Comparison of ENCODE assay signal across 25 mouse cellular contexts in the genomic region with DNA sequence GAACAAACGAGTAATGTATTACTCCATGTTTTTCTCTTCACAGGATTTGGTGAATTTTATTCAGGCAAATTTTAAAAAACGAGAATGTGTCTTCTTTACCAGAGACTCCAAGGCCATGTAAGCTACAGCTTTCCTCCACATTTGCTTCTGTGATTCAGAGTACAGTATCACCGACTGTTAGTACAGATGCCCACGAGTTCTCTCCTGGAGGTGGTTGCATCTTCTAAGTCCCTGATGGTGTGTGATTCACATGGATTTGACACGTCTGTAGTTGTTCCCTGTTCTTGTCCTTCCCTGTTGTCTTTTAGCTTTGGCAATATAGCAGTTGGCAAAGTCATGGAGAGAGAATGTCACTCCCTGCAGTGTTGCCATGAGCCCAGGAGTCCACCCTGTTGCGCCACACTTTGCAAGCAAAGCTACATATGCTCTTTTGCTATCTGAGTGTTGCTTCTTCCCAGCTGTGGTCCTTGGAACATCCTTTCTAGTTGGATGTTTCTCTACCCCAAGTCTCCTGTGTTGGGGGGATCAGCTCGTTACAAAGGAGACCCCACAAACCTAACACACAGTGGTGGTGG. TPM values are rescaled to one million over a fixed set of nuclear protein-coding genes. Genes with fewer than 3 reads are reported as not detected.
A peak's percentile ranks its signal among the peaks of the same experiment; 100 is the strongest.
DNase-seq lines count a peak whose midpoint lies in the region; ATAC-seq and TF ChIP-seq lines count a peak whose summit lies in the region.
"Had no signal": no experiment of that assay in that cellular context is flagged by ENCODE, and none has a peak within 500 bp of the region (broad histone marks: within the 10 kb centered on the region; RNA-seq: fewer than 3 reads in every experiment).

No protein-coding gene starts in this region.

- no peak for TF ChIP-seq EP300 in lung, postnatal 0 days (IDR thresholded peaks at IDR 0.05)

- TF ChIP-seq CTCF in lung, postnatal 0 days (IDR thresholded peaks at IDR 0.05), result no peak

- 61% methylated on average over 7 of the region's 7 CpGs for WGBS in lung, postnatal 0 days

- H3K9ac ChIP-seq in lung, postnatal 0 days (replicated peaks; ENCODE audit: low read depth), result no peak overlapping the region
- H3K9ac ChIP-seq: embryonic facial prominence, embryonic 12.5 days; heart, embryonic 13.5 days; hindbrain, embryonic 13.5 days had no signal

- H3K4me2 ChIP-seq in lung, postnatal 0 days (replicated peaks; ENCODE audit: low read depth, low read length), result no peak overlapping the region
- H3K4me2 ChIP-seq: embryonic facial prominence, embryonic 12.5 days; heart, embryonic 13.5 days; hindbrain, embryonic 13.5 days had no signal

- peak; percentile 72 for ATAC-seq in frontal cortex, adult (ENCODE audit: low TSS enrichment)
- no peak; the same call in 1 of the 2 replicates for ATAC-seq in lung, postnatal 0 days
- ATAC-seq: forebrain, embryonic 16.5 days; hindbrain, postnatal 0 days had no signal

- H3K27ac ChIP-seq in lung, postnatal 0 days (ENCODE audit: low read length), result no peak overlapping the region
- H3K27ac ChIP-seq: embryonic facial prominence, embryonic 12.5 days; heart, embryonic 13.5 days; hindbrain, embryonic 13.5 days; hindbrain, postnatal 0 days had no signal

- no peaks in the 10 kb centered on the region for H3K9me3 ChIP-seq in lung, postnatal 0 days (ENCODE audit: low read length)
- H3K9me3 ChIP-seq: embryonic facial prominence, embryonic 12.5 days; heart, embryonic 13.5 days; hindbrain, embryonic 13.5 days had no signal

- H3K36me3 ChIP-seq in lung, postnatal 0 days (ENCODE audit: insufficient read depth, low read length), result no peaks in the 10 kb centered on the region
- H3K36me3 ChIP-seq: embryonic facial prominence, embryonic 12.5 days; heart, embryonic 13.5 days; hindbrain, embryonic 13.5 days had no signal

- peak; percentile 60 for DNase-seq in adrenal gland, postnatal 14 days
- DNase-seq in adrenal gland, adult 8-10 months, result no peak
- no peak for DNase-seq in frontal cortex, postnatal 14 days (ENCODE audit: low spot score in 2 of 2)
- peak; percentile 46 for DNase-seq in lung, postnatal 0 days (ENCODE audit: low spot score)
- no peak for DNase-seq in lung, postnatal 4 days
- peak; percentile 60 for DNase-seq in brain, adult 2 months (ENCODE audit: low read depth, low spot score)
- no peak for DNase-seq in B cell, adult 2 months
- DNase-seq: cerebellum, adult 11 months; cerebellum, adult 8-10 months; gastrocnemius, postnatal 14 days; kidney, adult 11 months; kidney, adult 9 months had no signal

- no peak overlapping the region for H3K4me3 ChIP-seq in lung, postnatal 0 days (ENCODE audit: low read depth, low read length)
- H3K4me3 ChIP-seq: embryonic facial prominence, embryonic 12.5 days; heart, embryonic 13.5 days; hindbrain, embryonic 13.5 days had no signal

- no peaks in the 10 kb centered on the region for H3K4me1 ChIP-seq in lung, postnatal 0 days (ENCODE audit: insufficient read depth, low read depth, low read length)
- H3K4me1 ChIP-seq: embryonic facial prominence, embryonic 12.5 days; heart, embryonic 13.5 days; hindbrain, embryonic 13.5 days had no signal

- H3K27me3 ChIP-seq in lung, postnatal 0 days (replicated peaks; ENCODE audit: insufficient read depth, low read length), result no peaks in the 10 kb centered on the region
- H3K27me3 ChIP-seq: embryonic facial prominence, embryonic 12.5 days; heart, embryonic 13.5 days; hindbrain, embryonic 13.5 days had no signal

RNA-seq across cellular contexts. Expression of a gene that starts 43.4 kb away (rescaled TPM):
- not detected in 2 replicates for total RNA-seq in adrenal gland, postnatal 14 days (2021)
- total RNA-seq in adrenal gland, adult 8-10 months (2022), result not detected
- polyA plus RNA-seq in lung, postnatal 0 days (2015; fragmentation: Nextera tagmentation; extraction: Ambion mirVana), result 0.05 TPM in 1 of 2 replicates, not detected in the other
- total RNA-seq: CH12.LX; gastrocnemius, postnatal 14 days; heart, adult 8-10 months; hematopoietic stem cell, adult 5-6 weeks had no signal
- polyA plus RNA-seq: embryonic facial prominence, embryonic 12.5 days; forebrain, embryonic 11.5 days; gonadal fat pad, adult 2 months; heart, postnatal 0 days; intestine, embryonic 14.5 days had no signal

RNA-seq across cellular contexts. Expression of a gene that starts 43.5 kb away (rescaled TPM):
- total RNA-seq in adrenal gland, postnatal 14 days (2021), result 57.7 and 64.9 TPM in 2 replicates
- total RNA-seq in adrenal gland, adult 8-10 months (2022), result 10 to 100 TPM; 33.0 to 55.0 (median 43.2) TPM
- 21.9 and 26.0 TPM in 2 replicates for polyA plus RNA-seq in lung, postnatal 0 days (2015; fragmentation: Nextera tagmentation; extraction: Ambion mirVana)

Comparison
In these comparisons a context has a peak if more than half of its experiments do, and no peak if none do; other contexts are left out.
1. DNase-seq: peak in adrenal gland, postnatal 14 days (single experiment), lung, postnatal 0 days (single experiment) and brain, adult 2 months (single experiment); none in adrenal gland, adult 8-10 months (single experiment), frontal cortex, postnatal 14 days (0 of 2), lung, postnatal 4 days (0 of 2) and B cell, adult 2 months (0 of 2).